Mouse (Mus musculus) retina, postnatal 1 day (tissue): Measurements from ENCODE around the gene Dscaml1.

Experiments used
- DNase-seq: peaks from one replicate; pipeline ENCODE4 v3.0.0-alpha.2; 2012

Dscaml1 gene

DNA sequence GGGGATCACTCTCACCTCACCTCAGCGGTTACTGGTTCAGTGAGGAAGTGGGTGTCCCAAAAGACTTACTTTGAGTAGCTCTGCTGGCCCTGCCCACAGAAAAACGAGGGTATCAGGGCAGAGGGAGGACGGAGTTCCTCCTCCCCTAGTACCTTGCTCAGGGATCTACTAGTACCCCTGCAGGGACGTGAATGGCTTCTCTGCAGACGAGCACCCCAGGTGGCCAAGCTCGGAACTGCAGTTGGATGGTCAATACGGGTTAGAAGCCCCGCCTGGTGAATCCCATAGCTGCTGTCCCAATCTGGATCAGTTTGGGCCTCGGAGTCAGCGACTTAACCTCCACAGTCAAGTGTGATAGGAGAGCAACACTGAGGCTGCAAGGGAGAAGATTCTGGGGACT lies 14.1 kb upstream of the Dscaml1 start:
- DNase-seq = peak; percentile 91

DNA sequence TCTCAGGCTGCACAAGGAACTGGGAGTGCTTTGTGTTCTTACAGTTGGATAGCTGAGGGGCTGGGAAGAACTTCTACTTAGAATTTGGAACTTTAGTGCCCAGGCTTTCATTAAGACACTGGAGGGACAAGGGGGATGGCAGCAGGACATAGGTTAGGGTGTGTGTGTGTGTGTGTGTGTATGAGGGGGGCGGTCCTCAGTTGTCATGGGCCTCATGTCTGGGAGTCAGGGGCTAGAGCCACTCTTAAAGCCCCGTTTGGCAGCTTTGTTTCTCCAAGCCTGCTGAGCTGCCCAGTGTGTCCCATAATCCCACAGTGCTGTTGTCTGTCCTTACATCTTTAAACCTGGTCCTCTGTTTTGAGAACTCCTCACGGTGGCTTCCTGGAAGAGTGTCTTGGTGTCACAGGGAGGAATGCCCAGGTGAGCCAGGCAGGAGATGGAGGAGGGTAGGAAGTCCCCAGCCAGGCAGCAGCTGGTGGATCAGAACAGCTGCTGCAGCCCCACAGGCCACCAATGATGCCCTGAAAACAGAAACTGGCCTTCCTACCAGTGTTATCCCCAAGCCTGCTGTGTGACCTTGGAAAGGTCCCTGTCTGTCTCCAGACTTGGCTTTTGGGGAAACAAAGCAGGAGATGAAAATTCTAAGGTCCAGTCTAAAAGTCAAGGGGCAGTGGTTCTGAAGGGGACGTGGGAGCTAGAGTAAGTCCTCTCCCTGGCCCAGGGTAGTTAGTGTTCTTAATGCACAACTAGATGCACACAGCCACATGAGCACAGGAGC lies 13.5 kb upstream of the Dscaml1 start:
- no peak for DNase-seq

- DNase-seq = peak; percentile 70
Measured at GRCm38 (mm10) chr9:45413478-45414140, 12.8 kb upstream of the Dscaml1 start.

GRCm38 (mm10) chr9:45415912-45416311 lies 10.5 kb upstream of the Dscaml1 start:
- peak; percentile 64 for DNase-seq

GRCm38 (mm10) chr9:45417245-45417644 lies 9.2 kb upstream of the Dscaml1 start:
- DNase-seq = peak; percentile 64

GRCm38 (mm10) chr9:45418252-45418651 lies 8.2 kb upstream of the Dscaml1 start:
- DNase-seq = no peak

DNA sequence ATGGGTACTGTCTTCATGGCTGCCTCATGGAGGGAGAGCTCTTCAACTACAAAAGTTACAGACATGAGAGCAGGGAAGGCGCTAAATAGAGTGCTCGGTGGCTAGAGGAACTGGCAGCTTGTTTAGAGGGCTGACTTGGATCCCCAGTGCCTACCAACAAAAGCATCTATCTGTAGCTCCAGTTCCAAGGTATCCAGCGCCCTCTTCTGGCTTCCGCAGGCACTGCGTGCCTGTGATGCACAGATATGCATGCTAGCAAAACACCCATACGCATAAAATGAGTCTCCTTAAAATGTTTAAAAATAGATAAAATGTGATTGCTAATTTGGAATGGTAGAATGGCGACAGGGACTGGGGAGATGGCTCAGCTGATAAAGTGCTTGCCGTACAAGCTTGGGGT lies 5.2 kb upstream of the Dscaml1 start:
- DNase-seq = peak; percentile 36

DNA sequence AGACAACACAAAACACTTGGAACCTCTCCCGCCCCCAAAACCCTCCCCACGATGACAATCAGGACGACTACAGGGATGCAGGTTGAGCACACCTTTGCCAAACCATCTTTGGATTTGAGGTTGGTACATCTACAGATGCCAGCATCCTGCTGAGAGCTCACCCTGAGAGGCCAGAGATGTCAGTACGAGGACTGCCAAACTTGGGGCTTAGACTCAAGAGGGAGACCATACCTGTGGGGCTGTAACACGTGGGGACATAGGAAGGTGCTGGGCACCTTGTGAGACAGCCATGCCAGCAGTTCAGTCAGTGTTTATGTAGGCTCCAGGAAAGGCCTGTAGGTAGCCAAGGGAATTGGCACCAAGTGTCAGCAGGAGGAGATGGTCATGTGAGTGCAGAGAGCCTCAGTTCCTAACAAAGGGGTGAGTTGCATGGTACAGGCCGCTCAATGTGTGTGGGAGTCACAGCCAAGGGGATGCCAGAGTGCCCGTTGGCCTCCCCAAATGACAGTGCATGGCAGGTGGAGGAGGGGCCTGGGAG lies 3.6 kb upstream of the Dscaml1 start:
- no peak for DNase-seq

GRCm38 (mm10) chr9:45429392-45429791 lies 3.0 kb downstream of the Dscaml1 start:
- no peak for DNase-seq

DNA sequence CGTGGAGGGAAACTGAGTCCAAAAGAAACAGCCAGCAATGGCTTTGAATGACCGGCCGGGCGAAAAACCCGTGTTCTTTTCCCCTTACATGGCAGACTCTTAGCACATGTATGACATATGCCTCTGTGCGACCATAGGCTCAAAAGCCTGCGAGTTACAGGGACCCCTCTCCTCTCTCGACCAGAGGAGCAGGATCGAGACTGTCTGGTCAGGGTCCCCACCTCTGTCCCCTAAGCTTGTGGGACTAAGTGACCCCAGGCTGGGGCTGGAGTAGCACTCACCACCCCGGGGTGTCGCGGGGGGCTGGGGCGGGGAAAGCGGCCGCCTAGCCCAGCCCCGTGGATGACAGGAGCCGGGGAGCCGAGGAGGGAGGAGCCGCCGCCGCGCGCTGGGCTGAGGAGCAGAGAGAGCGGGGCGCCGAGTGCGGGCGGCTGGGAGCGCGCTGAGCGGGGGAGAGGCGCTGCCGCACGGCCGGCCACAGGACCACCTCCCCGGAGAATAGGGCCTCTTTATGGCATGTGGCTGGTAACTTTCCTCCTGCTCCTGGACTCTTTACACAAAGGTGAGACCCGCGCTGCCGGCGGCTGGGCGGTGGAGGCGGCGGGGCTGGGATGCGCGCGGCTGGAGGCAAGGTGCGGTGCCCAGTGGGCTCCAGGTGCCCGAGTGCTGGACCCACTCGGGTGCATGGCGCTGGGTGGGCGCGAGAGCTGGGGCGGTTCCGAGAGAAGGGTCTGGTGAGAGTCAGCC lies 3.7 kb downstream of the Dscaml1 start:
- peak; percentile 49 for DNase-seq

GRCm38 (mm10) chr9:45430698-45430959 lies 4.2 kb downstream of the Dscaml1 start:
- DNase-seq = no peak

GRCm38 (mm10) chr9:45431150-45431549 lies 4.7 kb downstream of the Dscaml1 start:
- DNase-seq = no peak

- DNase-seq = no peak
Measured at GRCm38 (mm10) chr9:45432639-45433038, 6.2 kb downstream of the Dscaml1 start.

GRCm38 (mm10) chr9:45433119-45433518 lies 6.7 kb downstream of the Dscaml1 start:
- no peak for DNase-seq

DNA sequence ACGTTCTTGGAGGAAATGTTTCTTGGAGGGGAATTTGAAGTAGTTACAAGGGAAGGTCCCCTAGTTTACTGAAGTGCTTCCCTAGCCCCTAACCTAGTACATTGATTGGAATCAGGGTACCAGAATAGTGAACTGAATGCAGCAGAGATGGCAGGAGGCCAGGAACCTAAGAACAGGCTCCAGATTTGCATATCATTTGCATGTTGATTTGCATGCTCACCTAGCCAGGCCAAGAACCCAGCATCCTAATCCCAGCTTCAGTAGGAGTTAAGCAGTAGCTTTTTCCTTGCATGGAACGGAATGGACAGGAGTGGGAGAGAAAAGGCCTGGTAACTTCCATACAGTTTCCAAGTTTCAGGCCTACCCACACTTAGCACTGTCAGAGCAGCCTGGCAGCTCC lies 7.7 kb downstream of the Dscaml1 start:
- no peak for DNase-seq

DNA sequence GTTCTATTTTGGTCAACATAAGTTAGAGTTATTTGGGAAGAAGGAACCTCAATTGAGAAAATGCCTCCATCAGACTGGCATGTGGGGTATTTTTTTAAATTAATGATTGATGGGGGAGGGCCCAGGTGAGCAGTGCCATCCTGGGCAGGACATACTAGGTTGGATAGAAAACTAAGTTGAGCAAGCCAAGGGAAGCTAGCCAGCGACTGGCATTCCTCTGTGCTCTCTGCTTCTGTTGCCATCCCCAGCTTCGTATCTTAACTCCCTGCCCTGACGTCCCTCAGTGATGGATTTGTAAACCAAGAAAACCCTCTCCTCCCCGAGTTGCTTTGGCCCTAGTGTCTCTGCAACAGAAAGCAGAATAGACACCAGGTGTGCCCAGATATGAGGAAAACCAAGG lies 12.6 kb downstream of the Dscaml1 start:
- no peak for DNase-seq

- no peak for DNase-seq
Measured at GRCm38 (mm10) chr9:45440083-45440784, 13.8 kb downstream of the Dscaml1 start.

GRCm38 (mm10) chr9:45444251-45444798 lies 17.9 kb downstream of the Dscaml1 start:
- no peak for DNase-seq

DNA sequence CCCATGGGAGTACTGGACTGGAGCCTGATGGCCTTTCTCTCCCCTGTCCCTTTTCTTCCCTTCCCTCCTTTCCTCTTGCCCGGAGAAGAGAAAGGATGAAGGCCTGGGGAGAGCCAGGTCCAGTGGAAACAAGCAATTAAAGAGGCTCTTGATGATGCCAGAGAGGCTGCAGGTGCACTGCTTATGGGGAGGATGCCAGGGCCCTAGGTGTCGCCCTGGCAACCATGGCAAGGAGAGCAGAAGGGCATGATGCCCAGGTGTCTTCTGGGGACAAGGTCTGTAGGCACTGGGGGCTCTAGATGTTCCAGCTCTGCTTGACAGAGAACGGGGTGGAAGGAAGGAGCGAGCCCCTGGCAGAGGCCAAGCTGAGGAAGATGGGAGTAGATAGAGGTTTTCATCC lies 23.2 kb downstream of the Dscaml1 start:
- DNase-seq = no peak

DNA sequence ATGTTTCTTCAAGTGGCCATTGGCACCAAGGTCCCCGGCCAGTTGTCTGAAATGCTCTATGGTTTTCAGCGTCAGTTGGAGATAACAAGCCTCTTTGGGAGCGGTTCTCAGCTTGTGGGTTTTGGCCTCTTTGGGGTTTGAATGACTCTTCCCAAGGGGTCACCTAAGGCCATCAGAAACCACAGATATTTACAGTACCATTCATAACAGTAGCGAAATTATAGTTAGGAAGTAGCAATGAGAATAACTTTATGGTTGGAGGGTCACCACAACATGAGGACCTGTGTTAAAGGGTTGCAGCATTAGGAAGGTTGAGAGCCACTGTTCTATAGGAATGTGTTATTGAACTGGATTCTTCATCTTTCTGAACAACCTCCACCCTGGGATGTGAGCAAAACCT lies 24.9 kb downstream of the Dscaml1 start:
- DNase-seq = no peak

DNA sequence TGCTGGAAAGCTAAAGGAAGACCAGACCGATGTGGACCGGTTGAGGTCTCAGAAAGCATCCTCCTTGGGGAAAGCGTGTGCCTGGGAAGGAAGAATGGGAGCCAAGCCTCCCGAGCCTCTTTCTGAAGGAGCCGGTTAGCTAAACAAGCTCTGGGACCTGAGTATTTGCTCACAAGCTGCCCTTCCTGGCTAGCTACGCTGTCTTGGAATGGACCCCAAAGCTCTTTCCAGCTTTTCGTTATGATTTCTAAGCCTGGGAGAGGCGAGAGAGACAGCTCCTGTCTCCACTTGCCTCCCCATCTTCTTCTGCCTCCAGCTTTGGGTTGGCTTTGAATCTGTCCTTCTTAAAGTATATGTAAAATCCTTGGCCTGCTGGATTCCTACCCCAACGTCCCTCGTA lies 27.6 kb downstream of the Dscaml1 start:
- no peak for DNase-seq

DNA sequence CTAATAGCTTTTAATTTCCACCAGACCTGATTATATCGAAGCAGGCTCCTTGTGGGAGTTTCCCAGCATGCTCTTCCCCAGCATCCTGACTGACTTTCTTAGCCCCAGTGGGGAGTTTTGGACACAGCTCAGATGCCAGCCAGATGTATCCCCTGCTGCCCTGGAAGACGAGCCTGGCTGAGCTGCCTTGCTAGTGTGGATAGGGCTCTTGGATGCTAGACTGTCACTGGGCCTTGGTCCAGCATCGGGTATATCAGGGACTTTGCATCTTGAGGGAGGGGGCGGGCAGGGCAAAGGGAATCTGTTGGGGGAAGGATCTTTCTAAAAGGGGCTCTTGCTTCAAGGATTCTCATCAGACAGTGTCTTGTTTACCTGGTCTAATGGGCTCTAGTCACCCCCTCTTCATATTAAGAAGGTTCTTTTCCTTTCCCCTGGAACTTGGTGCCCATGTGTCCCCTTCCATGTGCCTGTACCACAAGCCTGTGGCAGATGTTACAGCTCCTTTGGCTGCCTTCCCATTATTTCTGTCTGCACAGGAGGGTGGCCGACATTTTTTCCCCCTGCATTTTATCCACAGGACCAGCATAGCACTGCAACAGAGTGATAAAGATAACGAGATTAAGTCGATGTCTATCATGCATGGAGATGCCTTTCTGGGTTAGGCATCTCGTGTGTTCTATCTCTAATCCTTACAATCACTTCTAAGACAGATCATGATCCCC lies 28.6 kb downstream of the Dscaml1 start:
- peak; percentile 40 for DNase-seq
